ENCODE assay signal across 7 mouse cellular contexts in genomic region chr12:105526829-105527228, GRCm38 (mm10). TPM values are rescaled to one million over a fixed set of nuclear protein-coding genes. Genes with fewer than 3 reads are reported as not detected.
DNase-seq lines count a peak whose midpoint lies in the region; ATAC-seq and TF ChIP-seq lines count a peak whose summit lies in the region.

No protein-coding gene starts in this region.

- no peak for TF ChIP-seq EP300 in stomach, postnatal 0 days (optimal IDR thresholded peaks at IDR 0.05)

- H3K9me3 ChIP-seq in intestine, embryonic 16.5 days (ENCODE audit: control insufficient read depth, low read length), result no peaks in the 10 kb centered on the region
- no peaks in the 10 kb centered on the region for H3K9me3 ChIP-seq in stomach, postnatal 0 days (ENCODE audit: control insufficient read depth, low read length)

- 54% methylated on average over 5 of the region's 5 CpGs for WGBS in intestine, embryonic 16.5 days
- 40% methylated on average over 5 of the region's 5 CpGs for WGBS in stomach, postnatal 0 days

- H3K27ac ChIP-seq in intestine, embryonic 16.5 days (ENCODE audit: low read length), result peak overlapping the region; percentile 16; the same call in 1 of the 2 replicates
- 0 out of 2 replicates have a peak overlapping the region, but pooled peaks have one; percentile 20 for H3K27ac ChIP-seq in stomach, postnatal 0 days (replicated peaks)

- TF ChIP-seq CTCF in stomach, postnatal 0 days (IDR thresholded peaks at IDR 0.05; ENCODE audit: low read depth), result no peak

- no peaks in the 10 kb centered on the region; the same call in 1 of the 2 replicates for H3K4me1 ChIP-seq in intestine, embryonic 16.5 days (ENCODE audit: control insufficient read depth, insufficient read depth, low read length)
- H3K4me1 ChIP-seq in stomach, postnatal 0 days (replicated peaks; ENCODE audit: control insufficient read depth, insufficient read depth), result no peaks in the 10 kb centered on the region

- H3K9ac ChIP-seq in intestine, embryonic 16.5 days (ENCODE audit: low read depth, low read length), result no peak overlapping the region
- no peak overlapping the region for H3K9ac ChIP-seq in stomach, postnatal 0 days (ENCODE audit: low read length)

- peak; percentile 71 for DNase-seq in right cerebral cortex, adult 18-20 months
- DNase-seq in right cerebral cortex, postnatal 25 days, result no peak
- DNase-seq in frontal cortex, adult 2 months (ENCODE audit: extremely low spot score in 1 of 2, low spot score in 1 of 2), result peak; percentile 42 to 54
- peak; percentile 48 to 81 for DNase-seq in left cerebral cortex, postnatal 10 days (ENCODE audit: extremely low spot score in 1 of 2, low spot score in 2 of 2)
- no peak for DNase-seq in stomach, postnatal 0 days (ENCODE audit: low spot score)
- no peak for DNase-seq in spleen, postnatal 36 days (ENCODE audit: low spot score in 2 of 2)

- no peak overlapping the region for H3K4me3 ChIP-seq in intestine, embryonic 16.5 days (ENCODE audit: low read length)
- no peak overlapping the region for H3K4me3 ChIP-seq in stomach, postnatal 0 days (ENCODE audit: low read depth, low read length)

- no peaks in the 10 kb centered on the region for H3K36me3 ChIP-seq in intestine, embryonic 16.5 days (ENCODE audit: control insufficient read depth, insufficient read depth, low read length)
- no peaks in the 10 kb centered on the region for H3K36me3 ChIP-seq in stomach, postnatal 0 days (ENCODE audit: control insufficient read depth, insufficient read depth, low read length)

- intact Hi-C loops in left cerebral cortex, postnatal 10 days (cut with DNase I), result no loop called here

- no peaks in the 10 kb centered on the region for H3K27me3 ChIP-seq in intestine, embryonic 16.5 days (replicated peaks; ENCODE audit: control insufficient read depth, insufficient read depth, low read length)
- H3K27me3 ChIP-seq in stomach, postnatal 0 days (ENCODE audit: control insufficient read depth, insufficient read depth, low read length), result no peaks in the 10 kb centered on the region

- ATAC-seq in intestine, embryonic 16.5 days, result peak; percentile 65
- peak; percentile 82 for ATAC-seq in stomach, postnatal 0 days (ENCODE audit: low FRiP score, low TSS enrichment)

- H3K4me2 ChIP-seq in intestine, embryonic 16.5 days (ENCODE audit: low read depth, low read length), result no peak overlapping the region
- no peak overlapping the region for H3K4me2 ChIP-seq in stomach, postnatal 0 days (replicated peaks; ENCODE audit: low read depth)

RNA-seq across cellular contexts. Expression of gene Bdkrb2, which starts 36.2 kb away (rescaled TPM):
- 0.19 and 0.32 TPM in 2 replicates for polyA plus RNA-seq in frontal cortex, adult 2 months (2012; rRNA removed)
- polyA plus RNA-seq in intestine, embryonic 16.5 days (2015; fragmentation: Nextera tagmentation; extraction: Ambion mirVana), result 5.3 and 5.8 TPM in 2 replicates
- under 1 TPM; 0.28 to 0.65 TPM for total RNA-seq in left cerebral cortex, postnatal 10 days (2021)
- 4.0 and 4.1 TPM in 2 replicates for polyA plus RNA-seq in stomach, postnatal 0 days (2015; fragmentation: Nextera tagmentation; extraction: Ambion mirVana)

Comparison
In these comparisons a context has a peak if more than half of its experiments do, and no peak if none do; other contexts are left out.
1. DNase-seq: peak in right cerebral cortex, adult 18-20 months (single experiment), frontal cortex, adult 2 months (2 of 2) and left cerebral cortex, postnatal 10 days (2 of 2); none in right cerebral cortex, postnatal 25 days (single experiment), stomach, postnatal 0 days (single experiment) and spleen, postnatal 36 days (0 of 2).